Comparison of ENCODE assay signal across 16 mouse cellular contexts in genomic region chr13:32442025-32442424, GRCm38 (mm10).
"Had no signal": no experiment of that assay in that cellular context is flagged by ENCODE, and none has a peak within 500 bp of the region (broad histone marks: within the 10 kb centered on the region; RNA-seq: fewer than 3 reads in every experiment).

No protein-coding gene starts in this region.

- H3K9ac ChIP-seq: intestine, embryonic 15.5 days; liver, embryonic 13.5 days; lung, embryonic 14.5 days; midbrain, embryonic 13.5 days; neural tube, embryonic 13.5 days had no signal

- H3K4me2 ChIP-seq: intestine, embryonic 15.5 days; liver, embryonic 13.5 days; lung, embryonic 14.5 days; midbrain, embryonic 13.5 days; neural tube, embryonic 13.5 days had no signal

- H3K36me3 ChIP-seq: intestine, embryonic 15.5 days; liver, embryonic 13.5 days; midbrain, embryonic 10.5 days; midbrain, embryonic 13.5 days; neural tube, embryonic 13.5 days had no signal

- H3K9me3 ChIP-seq: intestine, embryonic 15.5 days; liver, embryonic 13.5 days; midbrain, embryonic 10.5 days; midbrain, embryonic 13.5 days; neural tube, embryonic 13.5 days had no signal

- H3K27ac ChIP-seq: intestine, embryonic 15.5 days; liver, embryonic 13.5 days; macrophage; midbrain, embryonic 10.5 days; midbrain, embryonic 13.5 days; neural tube, embryonic 13.5 days had no signal

- H3K4me1 ChIP-seq: intestine, embryonic 15.5 days; liver, embryonic 13.5 days; midbrain, embryonic 10.5 days; midbrain, embryonic 13.5 days had no signal

- ATAC-seq: intestine, embryonic 15.5 days; midbrain, embryonic 13.5 days; midbrain, embryonic 16.5 days had no signal

- H3K27me3 ChIP-seq: intestine, embryonic 15.5 days; liver, embryonic 13.5 days; midbrain, embryonic 13.5 days; neural tube, embryonic 13.5 days had no signal

- DNase-seq: kidney, adult 18-20 months; kidney, adult 9 months; kidney, postnatal 14 days; kidney, postnatal 4 days; liver, embryonic 13.5 days; lung, embryonic 14.5 days; retina, postnatal 1 day; thymus, adult 18-20 months; thymus, postnatal 36 days had no signal

- H3K4me3 ChIP-seq: intestine, embryonic 15.5 days; liver, embryonic 13.5 days; midbrain, embryonic 10.5 days; midbrain, embryonic 13.5 days; myocyte; neural tube, embryonic 13.5 days had no signal
